Mouse (Mus musculus) intestine, embryonic 16.5 days (tissue): ENCODE data around the gene Vcp. TPM values are rescaled to one million over a fixed set of nuclear protein-coding genes. Genes with fewer than 3 reads are reported as not detected.
A peak's percentile ranks its signal among the peaks of the same experiment; 100 is the strongest.

ENCODE experiments used
- ATAC-seq: fragments of 200-750 bp; cut with Nextera tagmentation; 2 replicates; pipeline ENCODE4 v1.8.0; 2017; ENCODE audit warnings: moderate TSS enrichment, moderate library complexity
- H3K27ac ChIP-seq: fragments of 300-500 bp; sonication (generic); 2 replicates; pipeline ENCODE4 v1.5.1; 2014; ENCODE audit warnings: mild to moderate bottlenecking, low read length
- H3K27me3 ChIP-seq: fragments of 300-500 bp; sonication (generic); replicated peaks from 2 replicates; pipeline ENCODE4 v1.6.1; 2014; ENCODE audit warnings: low read length, control low read depth, mixed read lengths; ENCODE audit not compliant: control insufficient read depth, insufficient read depth
- H3K36me3 ChIP-seq: fragments of 300-500 bp; sonication (generic); 2 replicates; pipeline ENCODE4 v1.6.1; 2014; ENCODE audit warnings: low read length, control low read depth; ENCODE audit not compliant: control insufficient read depth, insufficient read depth
- H3K4me1 ChIP-seq: fragments of 300-500 bp; sonication (generic); 2 replicates; pipeline ENCODE4 v1.6.1; 2014; ENCODE audit warnings: low read length, control low read depth, mixed read lengths; ENCODE audit not compliant: control insufficient read depth, insufficient read depth
- H3K4me2 ChIP-seq: fragments of 300-500 bp; sonication (generic); 2 replicates; pipeline ENCODE4 v1.6.1; 2014; ENCODE audit warnings: low read depth, low read length, control low read depth
- H3K4me3 ChIP-seq: fragments of 300-500 bp; sonication (generic); 2 replicates; pipeline ENCODE4 v1.5.1; 2014; ENCODE audit warnings: mild to moderate bottlenecking, low read length
- H3K9ac ChIP-seq: fragments of 300-500 bp; sonication (generic); 2 replicates; pipeline ENCODE4 v1.6.1; 2014; ENCODE audit warnings: low read depth, low read length
- H3K9me3 ChIP-seq: fragments of 300-500 bp; sonication (generic); 2 replicates; pipeline ENCODE4 v1.6.1; 2016; ENCODE audit warnings: low read length, control low read depth; ENCODE audit not compliant: control insufficient read depth
- WGBS: fragments of 180-500 bp; shearing (Covaris S2); extraction: QIAGEN DNeasy Blood & Tissue Kit; methylation state at CpG from one replicate; pipeline ENCODE4 v1.1.7; 2014; 5-methylcytosine and 5-hydroxymethylcytosine counted together
- polyA plus RNA-seq: library from polyadenylated mRNA; unstranded; fragments of >200 nt; fragmentation: Nextera tagmentation; extraction: Ambion mirVana; gene quantifications from 2 replicates; pipeline ENCODE4 v1.2.1, GENCODE M21; 2015

The Vcp gene
- polyA plus RNA-seq, 1 experiment from 2014 or later: 464 TPM

DNA sequence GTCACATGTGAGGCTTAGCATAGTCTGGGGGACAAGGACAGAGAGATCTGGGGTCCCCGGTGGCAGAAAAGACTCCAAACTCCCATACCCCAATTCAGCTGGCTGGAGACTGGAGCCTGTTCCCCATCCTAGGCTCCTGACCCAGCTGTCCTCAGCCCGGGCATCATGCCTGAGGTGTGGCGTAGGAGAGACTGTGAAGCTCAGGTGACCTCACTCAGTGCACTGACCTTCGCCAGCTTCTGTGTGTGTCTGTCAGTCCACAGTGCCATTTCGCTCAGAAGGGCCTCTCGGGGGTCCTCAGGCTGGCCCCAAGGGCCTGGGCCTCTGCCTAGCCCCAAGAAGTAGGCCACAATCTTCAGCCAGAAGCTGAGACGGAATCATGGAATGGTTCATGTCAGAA, 47.7 kb downstream of the Vcp start:
- no peak overlapping the region for H3K4me2 ChIP-seq
- 88% methylated on average over 7 of the region's 7 CpGs for WGBS
- ATAC-seq: no peak
- peaks cover 3% of the 10 kb centered on the region; the same call in 1 of the 2 replicates for H3K27me3 ChIP-seq
- no peak overlapping the region for H3K9ac ChIP-seq
- no peak overlapping the region for H3K4me3 ChIP-seq
- peaks cover 4% of the 10 kb centered on the region; the same call in 1 of the 2 replicates for H3K36me3 ChIP-seq
- no peak overlapping the region for H3K27ac ChIP-seq
- H3K9me3 ChIP-seq: no peaks in the 10 kb centered on the region
- H3K4me1 ChIP-seq: peaks cover 22% of the 10 kb centered on the region

DNA sequence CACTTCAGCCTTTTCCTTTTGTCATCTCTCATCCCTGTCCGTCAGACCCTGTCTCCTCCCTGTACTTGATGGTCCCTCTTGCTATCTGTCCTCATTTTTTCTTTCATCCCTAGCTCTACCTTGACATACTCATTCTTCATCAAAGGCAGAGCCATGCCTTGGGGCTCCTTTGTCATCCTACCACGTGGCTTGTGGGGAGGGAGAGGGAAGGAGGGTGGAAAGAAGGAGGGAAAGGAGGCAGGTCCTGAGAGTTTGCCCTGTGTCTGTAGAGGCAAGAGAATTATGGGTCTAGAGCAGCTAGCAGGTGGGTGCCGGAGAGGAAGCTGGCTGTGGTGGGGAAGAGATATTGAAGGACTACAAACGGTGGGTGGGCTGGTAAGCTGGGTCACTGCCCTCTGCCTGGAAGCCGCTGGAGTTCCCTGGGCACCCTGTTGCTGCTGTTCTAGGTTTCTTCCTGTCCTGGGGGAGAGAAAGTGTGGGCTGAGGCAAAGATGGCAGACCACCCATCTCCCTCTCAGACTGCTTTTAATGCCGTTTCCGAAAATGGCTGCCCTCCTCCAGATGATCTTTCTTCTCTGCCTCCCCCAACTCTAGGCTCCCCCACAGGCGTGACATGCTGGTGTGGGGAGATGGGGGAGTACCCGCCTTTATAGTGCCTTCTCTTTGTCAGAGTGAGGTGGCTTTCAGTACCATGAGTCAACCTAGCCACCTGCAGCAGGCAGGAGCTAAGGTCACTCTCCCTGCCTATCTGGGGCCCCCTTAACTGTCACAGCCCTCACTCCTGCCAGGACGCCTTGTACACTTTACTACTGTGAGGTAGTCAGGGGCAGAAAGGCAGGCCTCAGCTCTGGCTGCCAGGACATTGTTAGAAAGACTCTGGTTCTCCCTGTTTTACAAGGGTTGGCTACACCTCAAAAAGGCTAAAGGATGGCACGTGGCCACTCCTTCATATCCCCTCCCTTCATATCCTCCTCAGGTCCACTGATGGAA, 48.8 kb downstream of the Vcp start:
- H3K4me3 ChIP-seq: peak overlapping the region; percentile 13
- peak overlapping the region; percentile 49; the same call in 1 of the 2 replicates for H3K9ac ChIP-seq

GRCm38 (mm10) chr4:42950065-42950558, 50.2 kb downstream of the Vcp start:
- Histone ChIP-seq H3K9ac (peak overlapping the region; percentile 89), H3K36me3 (no peaks in the 10 kb centered on the region), H3K27me3 (peaks cover 6% of the 10 kb centered on the region; the same call in 1 of the 2 replicates), H3K4me2 (peak overlapping the region; percentile 84), H3K27ac (peak overlapping the region; percentile 81), H3K9me3 (no peaks in the 10 kb centered on the region), H3K4me1 (peaks cover 22% of the 10 kb centered on the region), H3K4me3 (peak overlapping the region; percentile 70)
- peak; percentile 73 for ATAC-seq
- under 1% methylated on average over 19 of the region's 27 CpGs for WGBS

More for the DNA sequence above, 48.8 kb downstream of the Vcp start:
- peaks cover 22% of the 10 kb centered on the region for H3K4me1 ChIP-seq
- H3K27ac ChIP-seq: peak overlapping the region; percentile 38; the same call in 1 of the 2 replicates
- ATAC-seq: peak; percentile 19
- peaks cover 6% of the 10 kb centered on the region; the same call in 1 of the 2 replicates for H3K27me3 ChIP-seq
- no peaks in the 10 kb centered on the region; the same call in 1 of the 2 replicates for H3K36me3 ChIP-seq
- H3K9me3 ChIP-seq: no peaks in the 10 kb centered on the region
- H3K4me2 ChIP-seq: peak overlapping the region; percentile 84
- 54% methylated on average over 11 of the region's 11 CpGs for WGBS

DNA sequence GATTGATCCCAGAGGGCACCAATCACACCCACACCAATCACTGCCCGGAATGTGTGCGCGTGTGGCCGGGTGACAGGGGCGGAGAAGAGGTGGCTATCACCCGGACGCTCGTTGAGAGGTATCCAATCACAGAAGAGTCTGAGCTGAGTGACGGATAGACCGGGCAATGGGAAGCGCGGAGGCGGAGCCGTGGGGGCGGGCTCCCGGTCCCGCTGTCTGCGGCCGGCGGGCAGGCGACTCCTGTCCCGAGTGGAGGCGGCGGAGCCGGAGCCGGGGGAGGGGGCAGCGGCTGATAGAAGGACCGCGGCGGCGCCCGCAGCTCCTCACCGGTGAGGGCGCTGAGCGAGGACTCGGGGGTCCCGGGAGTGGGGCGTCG, 50.6 kb downstream of the Vcp start, which contains the start of gene Dnajb5:
TSS of gene Dnajb5 (plus strand) at position 139 of the 376 bp plus-strand sequence.
- ATAC-seq: peak; percentile 96
- Histone ChIP-seq H3K27ac (peak within 1 kb of the TSS; percentile 81), H3K4me3 (peak within 1 kb of the TSS; percentile 70), H3K4me1 (peaks cover 22% of the 10 kb centered on the region), H3K27me3 (peaks cover 6% of the 10 kb centered on the region; the same call in 1 of the 2 replicates), H3K9ac (peak within 1 kb of the TSS; percentile 89), H3K9me3 (no peaks in the 10 kb centered on the region), H3K4me2 (peak within 1 kb of the TSS; percentile 84), H3K36me3 (no peaks in the 10 kb centered on the region)
- under 1% methylated on average over 38 of the region's 39 CpGs for WGBS

DNA sequence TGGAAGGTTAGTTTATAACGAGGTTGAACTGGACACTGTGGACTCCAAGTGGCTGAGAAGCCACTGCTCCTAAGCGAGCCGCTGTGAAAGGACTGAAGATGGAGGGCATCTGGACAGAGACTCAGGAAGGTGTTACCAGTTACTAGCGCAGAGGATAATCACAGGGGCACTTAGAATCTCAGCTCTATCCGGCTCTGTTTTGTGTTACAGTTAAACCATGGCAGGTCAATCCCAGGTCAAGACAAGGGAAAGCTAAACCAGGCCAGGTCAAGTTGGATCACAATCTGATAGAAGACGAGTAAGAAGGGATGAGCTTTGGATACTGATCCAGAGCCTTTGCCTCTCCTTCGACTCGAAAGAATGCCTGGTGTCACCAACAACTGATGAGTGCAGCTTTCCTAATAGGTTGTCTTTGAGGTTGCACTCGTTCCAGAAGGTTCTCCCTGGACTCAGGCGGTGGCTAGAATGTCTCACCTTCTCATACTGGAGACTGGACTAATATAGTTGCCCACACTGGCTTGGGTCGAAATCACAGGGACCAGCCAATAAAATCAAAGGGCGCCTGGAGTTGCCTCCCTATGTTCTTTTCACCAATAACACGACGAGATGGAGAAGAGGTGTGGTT, 51.1 kb downstream of the Vcp start:
- no peak overlapping the region for H3K27ac ChIP-seq

GRCm38 (mm10) chr4:42948527-42948926, 51.8 kb downstream of the Vcp start:
- no peak overlapping the region for H3K4me2 ChIP-seq
- H3K36me3 ChIP-seq: no peaks in the 10 kb centered on the region
- WGBS: 26% methylated on average over 13 of the region's 13 CpGs
- peaks cover 22% of the 10 kb centered on the region for H3K4me1 ChIP-seq
- H3K27me3 ChIP-seq: peaks cover 6% of the 10 kb centered on the region; the same call in 1 of the 2 replicates
- no peak overlapping the region for H3K27ac ChIP-seq
- H3K4me3 ChIP-seq: no peak overlapping the region
- ATAC-seq: no peak
- H3K9me3 ChIP-seq: no peaks in the 10 kb centered on the region
- no peak overlapping the region for H3K9ac ChIP-seq

More for the DNA sequence above, 51.1 kb downstream of the Vcp start:
- peak overlapping the region; percentile 84 for H3K4me2 ChIP-seq
- ATAC-seq: no peak
- H3K4me1 ChIP-seq: peaks cover 22% of the 10 kb centered on the region
- peak overlapping the region; percentile 36; the same call in 1 of the 2 replicates for H3K9ac ChIP-seq
- H3K27me3 ChIP-seq: peaks cover 6% of the 10 kb centered on the region; the same call in 1 of the 2 replicates
- H3K9me3 ChIP-seq: no peaks in the 10 kb centered on the region
- no peaks in the 10 kb centered on the region for H3K36me3 ChIP-seq
- WGBS: 8% methylated on average over 14 of the region's 14 CpGs
- peak overlapping the region; percentile 70 for H3K4me3 ChIP-seq

GRCm38 (mm10) chr4:42946733-42947290, 53.5 kb downstream of the Vcp start:
- ATAC-seq: no peak
- 42% methylated on average over 10 of the region's 10 CpGs for whole genome bisulfite sequencing
- no peak overlapping the region for H3K27ac ChIP-seq
- no peak overlapping the region for H3K4me2 ChIP-seq
- no peak overlapping the region for H3K9ac ChIP-seq
- H3K4me3 ChIP-seq: no peak overlapping the region
- no peaks in the 10 kb centered on the region for H3K36me3 ChIP-seq
- peaks cover 17% of the 10 kb centered on the region for H3K4me1 ChIP-seq
- no peaks in the 10 kb centered on the region for H3K9me3 ChIP-seq
- peaks cover 6% of the 10 kb centered on the region; the same call in 1 of the 2 replicates for H3K27me3 ChIP-seq

DNA sequence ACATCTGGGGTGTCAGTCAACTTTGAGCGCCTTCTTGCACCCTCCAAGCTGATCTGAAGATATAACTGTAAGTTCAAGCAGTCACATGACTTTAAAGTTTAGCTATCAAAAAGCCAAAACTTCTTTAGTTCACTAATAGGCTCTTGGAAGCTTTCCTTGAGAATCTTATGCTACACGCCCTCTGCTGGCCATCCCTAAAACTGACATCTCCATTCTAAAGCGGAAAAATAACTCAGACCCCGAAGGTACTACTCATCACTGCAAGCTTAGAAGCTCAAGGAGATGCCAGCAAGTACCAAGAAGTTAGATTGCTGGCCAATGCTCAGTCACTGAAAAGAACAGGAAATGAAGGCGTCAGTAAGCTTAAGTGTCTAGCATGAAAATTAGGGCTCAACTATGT, 54.4 kb downstream of the Vcp start:
- peaks cover 9% of the 10 kb centered on the region for H3K4me1 ChIP-seq
- ATAC-seq: no peak
- H3K36me3 ChIP-seq: no peaks in the 10 kb centered on the region
- no peaks in the 10 kb centered on the region for H3K9me3 ChIP-seq
- no peak overlapping the region for H3K27ac ChIP-seq
- peaks cover 6% of the 10 kb centered on the region; the same call in 1 of the 2 replicates for H3K27me3 ChIP-seq
- H3K9ac ChIP-seq: no peak overlapping the region
- WGBS: 6% methylated on average over 5 of the region's 5 CpGs
- H3K4me2 ChIP-seq: no peak overlapping the region
- H3K4me3 ChIP-seq: no peak overlapping the region
